Mouse (Mus musculus): Measurements from ENCODE around the gene Sptb.

Gene Sptb

GRCm38 (mm10) chr12:76612621-76613020 is 97.7 kb downstream of the Sptb start:
- in situ Hi-C loops (cut with MboI; ENCODE audit: unreplicated experiment in 2 of 2), result no loop called here

DNA sequence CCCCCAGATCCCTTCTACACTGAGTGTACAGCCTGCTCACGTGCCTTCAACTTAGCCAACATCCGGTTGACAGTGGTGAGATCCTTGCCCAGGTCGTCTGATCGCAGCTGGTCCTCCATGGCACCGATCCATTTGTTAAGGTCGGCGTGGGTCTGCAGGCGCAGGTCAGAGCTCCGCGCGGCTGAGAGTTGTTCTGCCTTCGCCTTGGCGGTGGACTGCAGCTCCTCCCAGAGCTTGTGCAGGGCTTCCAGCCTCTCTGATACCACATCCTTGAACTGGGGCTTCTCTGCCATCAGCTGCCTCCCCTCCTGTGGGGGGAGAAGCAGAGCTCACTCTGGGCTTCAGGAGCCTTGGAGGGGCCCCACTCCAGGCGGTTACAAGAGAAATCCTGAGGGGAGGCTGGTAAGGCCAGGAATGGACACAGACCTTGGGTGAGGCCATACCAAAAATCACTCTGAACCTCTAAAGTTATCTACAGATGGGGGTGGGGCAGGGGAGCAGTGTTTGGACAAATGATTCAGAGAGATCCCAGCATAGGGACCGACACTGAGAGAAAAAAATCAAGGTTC is 101.3 kb downstream of the Sptb start:
- in situ Hi-C loops (cut with MboI; ENCODE audit: unreplicated experiment in 2 of 2), result no loop called here

- in situ Hi-C loops (cut with MboI; ENCODE audit: unreplicated experiment in 2 of 2), result no loop called here
Measured at GRCm38 (mm10) chr12:76608241-76608640, 102.1 kb downstream of the Sptb start.

GRCm38 (mm10) chr12:76605837-76606236 is 104.5 kb downstream of the Sptb start:
- in situ Hi-C loops (cut with MboI; ENCODE audit: unreplicated experiment in 2 of 2), result no loop called here

DNA sequence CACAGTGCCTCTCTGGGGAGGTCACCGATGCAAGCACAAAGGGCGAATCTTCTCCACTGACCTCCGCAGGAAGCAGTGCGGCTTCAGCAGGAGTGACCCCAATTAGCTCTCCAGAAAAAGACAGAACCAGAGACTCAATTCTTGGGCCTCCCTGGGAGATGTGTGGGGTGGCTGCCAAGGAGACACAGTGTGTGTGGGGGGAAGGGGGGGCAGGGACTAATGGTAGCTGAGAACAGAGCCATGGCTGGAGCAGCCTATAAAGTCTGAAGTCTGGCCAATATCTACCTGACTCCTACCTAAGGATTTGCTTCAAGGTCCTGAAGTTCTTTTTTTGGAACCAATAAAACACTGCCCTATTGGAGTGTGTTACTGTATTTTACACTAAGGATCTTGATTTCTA is 105.8 kb downstream of the Sptb start:
- in situ Hi-C loops (cut with MboI; ENCODE audit: unreplicated experiment in 2 of 2), result no loop called here

DNA sequence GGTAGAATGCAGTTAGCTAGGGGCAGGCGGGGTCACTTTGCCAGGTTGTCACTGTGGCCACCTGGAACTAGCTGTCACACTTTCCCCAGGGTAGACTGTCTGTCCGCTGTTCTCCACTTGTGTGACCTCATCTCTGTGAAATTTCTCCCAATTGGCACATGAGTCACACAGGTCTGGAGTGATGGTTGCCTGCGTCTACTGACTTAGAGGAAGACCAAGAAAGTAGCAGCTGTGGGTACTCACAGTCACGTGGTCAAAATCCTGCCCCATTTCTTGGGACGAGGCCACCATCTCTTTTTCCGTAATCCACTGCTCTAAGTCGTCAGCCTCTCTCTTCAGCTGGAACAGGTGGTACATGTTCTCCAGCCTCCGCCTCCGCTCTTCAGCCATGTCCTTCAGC is 106.6 kb downstream of the Sptb start:
- in situ Hi-C loops (cut with MboI; ENCODE audit: unreplicated experiment in 2 of 2), result no loop called here

DNA sequence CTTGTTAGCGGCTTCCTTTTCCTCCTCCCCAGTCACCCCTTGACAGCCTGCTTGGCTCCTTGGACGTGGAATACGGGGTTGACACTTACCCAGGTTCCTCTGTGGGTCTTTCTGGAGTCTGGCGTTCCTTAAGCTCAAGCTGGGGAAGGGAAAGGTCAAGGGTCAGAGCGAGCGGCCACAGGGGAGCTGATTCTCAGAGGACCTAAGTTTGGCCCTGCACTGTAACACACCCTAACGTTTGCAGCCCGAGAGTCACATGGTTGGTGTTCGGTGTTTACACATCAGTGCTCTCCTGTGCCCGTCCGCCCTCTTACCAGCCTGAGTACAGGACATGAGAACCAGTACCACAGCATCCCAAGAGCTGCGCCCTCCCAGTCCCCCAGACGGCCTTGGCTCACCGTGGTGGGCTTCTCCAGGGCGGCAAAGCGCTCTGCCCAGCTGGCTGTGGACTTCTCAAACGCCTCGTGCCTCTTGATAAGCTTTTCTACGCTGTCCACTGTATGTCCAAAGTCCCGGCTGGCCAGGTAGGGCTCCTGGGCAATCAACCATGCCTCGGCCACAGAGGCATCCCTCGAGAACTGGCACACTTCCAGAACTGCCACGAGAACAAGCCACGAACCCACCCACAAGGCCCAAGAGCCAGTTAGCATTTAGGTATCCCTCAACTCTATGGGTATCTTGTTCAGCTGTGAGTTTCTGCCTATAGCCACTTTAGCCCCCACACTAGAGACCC is 112.0 kb downstream of the Sptb start:
- in situ Hi-C loops (cut with MboI; ENCODE audit: unreplicated experiment in 2 of 2), result loop anchor here (5.0 to 10.0 kb wide), 2 partner anchors 206 to 256 kb away; no protein-coding TSS in a partner anchor

DNA sequence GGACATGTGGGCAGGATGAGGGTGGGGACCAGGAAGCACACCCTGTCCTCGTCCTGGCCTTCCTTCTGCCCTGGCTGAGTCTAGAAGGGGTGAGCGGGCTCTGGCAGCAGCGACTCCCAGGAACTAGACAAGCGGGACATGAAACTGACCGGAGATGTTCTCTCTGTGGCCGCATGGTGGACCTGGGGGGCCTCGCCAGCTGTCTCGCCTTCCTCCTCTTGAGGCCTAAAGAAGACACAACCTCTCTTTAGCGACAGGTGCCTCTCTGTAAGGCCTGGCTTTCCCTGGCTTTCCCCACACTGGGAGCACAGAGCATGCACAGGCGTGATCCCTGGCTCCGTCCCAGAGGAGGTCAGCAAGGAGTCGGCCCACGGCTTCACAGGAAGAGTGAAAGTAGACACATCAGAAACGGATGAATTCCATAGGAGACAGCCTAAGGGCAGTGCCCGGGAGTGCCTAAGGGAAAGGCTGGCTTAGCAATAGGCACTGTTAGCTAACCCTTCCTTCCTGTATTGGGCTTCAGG is 112.7 kb downstream of the Sptb start:
- in situ Hi-C loops (cut with MboI; ENCODE audit: unreplicated experiment in 2 of 2), result loop anchor here (5.0 to 10.0 kb wide), 2 partner anchors 207 to 255 kb away; no protein-coding TSS in a partner anchor

GRCm38 (mm10) chr12:76596292-76597023 is 113.9 kb downstream of the Sptb start:
- in situ Hi-C loops (cut with MboI; ENCODE audit: unreplicated experiment in 2 of 2), result loop anchor here (5.0 to 10.0 kb wide), 2 partner anchors 208 to 254 kb away; no protein-coding TSS in a partner anchor

DNA sequence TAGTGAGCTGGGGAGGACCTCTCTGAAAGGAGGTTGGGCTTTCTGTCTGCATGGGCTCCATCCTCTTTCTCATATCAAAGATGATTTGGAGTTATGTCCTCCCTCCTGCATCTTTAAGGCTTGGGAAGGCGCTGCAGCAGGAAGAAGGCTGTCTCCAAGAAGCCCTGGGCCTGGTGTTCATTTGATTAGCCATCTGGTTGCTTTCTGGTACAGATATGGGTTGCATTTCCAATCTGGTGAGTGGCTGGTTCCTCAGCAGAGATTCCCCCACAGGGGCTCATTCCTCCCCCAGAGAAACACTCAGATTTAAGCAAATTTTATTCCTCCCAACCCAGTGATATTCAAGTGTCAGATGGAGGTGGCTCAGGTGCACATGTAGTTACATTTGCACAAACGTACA is 114.5 kb downstream of the Sptb start:
- in situ Hi-C loops (cut with MboI; ENCODE audit: unreplicated experiment in 2 of 2), result loop anchor here (5.0 to 10.0 kb wide), 2 partner anchors 209 to 254 kb away; no protein-coding TSS in a partner anchor

- in situ Hi-C loops (cut with MboI; ENCODE audit: unreplicated experiment in 2 of 2), result loop anchor here (5.0 to 10.0 kb wide), 4 partner anchors 97 to 332 kb away; no protein-coding TSS in a partner anchor
Measured at GRCm38 (mm10) chr12:76594556-76594955, 115.8 kb downstream of the Sptb start.

DNA sequence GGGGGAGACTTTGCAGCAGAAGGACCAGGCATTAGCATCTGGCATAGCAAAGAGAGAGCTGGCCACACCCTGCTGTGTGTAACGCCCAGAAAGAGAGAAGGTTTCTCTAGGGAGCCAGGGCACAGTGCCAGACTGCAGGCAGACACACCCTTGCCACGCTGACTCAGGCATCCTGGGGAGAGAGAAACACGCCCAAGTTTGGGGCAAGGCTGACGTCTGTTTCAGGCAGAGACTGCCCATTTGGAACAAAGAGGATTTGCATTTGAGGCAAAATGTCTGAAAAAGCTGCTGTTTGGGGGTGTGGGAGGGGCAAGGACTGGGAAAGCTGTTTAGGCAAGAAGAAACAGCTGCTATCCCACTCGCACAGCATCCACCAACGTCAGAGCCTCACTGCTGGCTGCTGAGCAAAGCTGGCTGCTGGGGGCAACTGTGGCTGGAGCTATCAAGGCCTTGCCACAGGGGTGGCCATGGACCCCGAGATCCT is 116.5 kb downstream of the Sptb start:
- in situ Hi-C loops (cut with MboI; ENCODE audit: unreplicated experiment in 2 of 2), result loop anchor here (5.0 to 10.0 kb wide), 4 partner anchors 97 to 332 kb away; no protein-coding TSS in a partner anchor

GRCm38 (mm10) chr12:76593254-76593653 is 117.1 kb downstream of the Sptb start:
- in situ Hi-C loops (cut with MboI; ENCODE audit: unreplicated experiment in 2 of 2), result loop anchor here (5.0 to 10.0 kb wide), 4 partner anchors 96 to 331 kb away; no protein-coding TSS in a partner anchor

DNA sequence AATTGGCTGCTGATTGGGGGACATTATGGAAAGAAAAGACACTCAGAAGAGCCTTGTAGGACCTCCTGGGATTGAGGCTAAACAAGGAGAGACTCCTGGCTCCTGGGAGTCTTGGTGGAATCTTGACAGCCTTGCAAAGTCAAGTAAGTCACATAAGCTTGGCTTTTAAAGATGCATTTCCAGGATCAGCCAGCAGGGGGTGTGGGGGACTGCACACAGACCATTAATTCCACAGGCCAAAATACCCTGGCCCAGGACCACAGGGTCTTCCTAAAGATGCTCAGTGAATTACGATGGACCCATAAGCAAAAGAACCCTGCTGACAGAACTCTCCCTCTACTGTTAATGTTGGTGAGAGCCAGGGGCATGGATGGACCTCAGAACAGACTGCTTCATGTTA is 118.1 kb downstream of the Sptb start:
- in situ Hi-C loops (cut with MboI; ENCODE audit: unreplicated experiment in 2 of 2), result loop anchor here (5.0 to 10.0 kb wide), 4 partner anchors 95 to 330 kb away; no protein-coding TSS in a partner anchor

DNA sequence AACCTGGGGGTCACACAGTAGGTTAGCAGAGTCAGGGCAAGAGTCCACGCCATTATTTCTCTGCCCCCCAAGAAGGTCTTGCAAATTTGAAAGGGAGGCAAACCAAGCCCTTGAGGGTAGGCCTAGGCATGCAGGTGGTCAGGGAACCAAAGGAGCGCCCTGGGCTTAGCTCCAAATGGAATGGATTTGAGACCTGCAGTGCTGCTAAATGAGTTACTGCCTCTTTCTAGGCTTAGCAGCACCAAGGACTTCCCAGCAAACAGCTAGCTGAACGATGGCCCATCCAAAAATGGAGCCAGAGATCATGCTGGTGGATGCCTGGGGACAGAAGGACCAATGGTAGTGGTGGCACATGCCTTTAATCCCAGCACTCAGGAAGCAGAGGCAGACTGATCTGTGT is 119.3 kb downstream of the Sptb start:
- in situ Hi-C loops (cut with MboI; ENCODE audit: unreplicated experiment in 2 of 2), result loop anchor here (5.0 to 10.0 kb wide), 4 partner anchors 94 to 329 kb away; no protein-coding TSS in a partner anchor

GRCm38 (mm10) chr12:76589531-76589930 is 120.8 kb downstream of the Sptb start:
- in situ Hi-C loops (cut with MboI; ENCODE audit: unreplicated experiment in 2 of 2), result no loop called here

- in situ Hi-C loops (cut with MboI; ENCODE audit: unreplicated experiment in 2 of 2), result no loop called here
Measured at GRCm38 (mm10) chr12:76587357-76587756, 123.0 kb downstream of the Sptb start.

DNA sequence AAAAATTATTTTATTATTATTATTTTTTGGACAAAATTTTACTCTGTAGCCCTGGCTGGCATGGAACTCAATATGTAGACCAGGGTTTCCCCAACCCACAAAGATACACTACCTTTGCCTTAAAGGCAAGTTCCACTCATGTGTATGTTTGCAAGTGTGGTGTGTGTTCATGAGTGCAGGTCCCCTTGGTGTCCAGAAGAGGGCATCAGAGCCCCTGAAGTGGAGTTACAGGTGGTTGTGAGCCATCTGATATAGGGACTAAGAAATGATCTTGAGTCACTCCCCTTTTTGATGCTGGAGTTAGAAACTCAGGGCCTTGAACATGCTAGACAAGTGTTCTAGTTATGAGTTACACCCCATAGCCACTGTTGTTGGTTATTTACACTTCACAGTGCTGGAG is 125.3 kb downstream of the Sptb start:
- in situ Hi-C loops (cut with MboI; ENCODE audit: unreplicated experiment in 2 of 2), result no loop called here

DNA sequence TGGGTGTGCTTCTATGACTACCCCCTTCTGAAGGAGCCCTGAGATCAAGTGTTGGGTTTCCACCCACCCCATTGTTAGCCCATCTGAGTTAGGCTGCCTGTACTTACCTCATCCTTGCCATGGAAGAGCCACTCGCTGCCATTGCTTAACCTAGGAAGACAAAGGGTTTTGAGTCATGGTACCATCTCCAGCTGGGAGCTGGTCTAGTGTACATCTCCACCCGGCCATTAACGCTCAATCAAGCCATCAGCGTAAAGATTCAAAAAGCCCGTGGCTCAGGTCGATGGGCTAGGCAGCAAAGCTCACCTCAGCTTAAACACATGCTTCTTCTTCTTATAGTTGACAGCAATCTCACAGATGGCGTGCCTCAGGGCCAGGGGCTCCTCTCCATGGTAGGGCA is 126.9 kb downstream of the Sptb start:
- in situ Hi-C loops (cut with MboI; ENCODE audit: unreplicated experiment in 2 of 2), result no loop called here

DNA sequence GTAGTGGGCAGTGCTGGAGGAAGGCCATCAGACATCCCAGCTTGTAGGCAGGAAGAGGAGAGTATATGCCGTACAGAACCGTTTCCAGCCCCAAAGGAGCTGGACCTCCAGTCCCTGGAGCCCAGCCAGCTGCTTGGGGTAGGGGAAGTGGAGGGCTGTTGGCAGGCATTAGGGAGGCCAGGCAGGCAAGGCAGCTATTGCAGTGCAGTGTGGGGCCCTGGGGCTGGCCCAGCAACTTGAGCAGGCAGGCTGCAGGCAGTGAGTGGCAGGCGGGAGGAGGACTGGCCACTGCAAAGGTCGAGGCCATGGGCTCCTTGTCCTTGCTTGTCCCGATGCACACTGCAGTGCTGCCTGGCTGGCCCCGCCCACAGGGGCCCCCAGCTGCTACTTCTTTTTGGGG is 127.5 kb downstream of the Sptb start:
- in situ Hi-C loops (cut with MboI; ENCODE audit: unreplicated experiment in 2 of 2), result no loop called here

GRCm38 (mm10) chr12:76582139-76582538 is 128.2 kb downstream of the Sptb start:
- in situ Hi-C loops (cut with MboI; ENCODE audit: unreplicated experiment in 2 of 2), result no loop called here

Measured in v-Abl transformed pro-B cells (cell line).